In the genomic region with DNA sequence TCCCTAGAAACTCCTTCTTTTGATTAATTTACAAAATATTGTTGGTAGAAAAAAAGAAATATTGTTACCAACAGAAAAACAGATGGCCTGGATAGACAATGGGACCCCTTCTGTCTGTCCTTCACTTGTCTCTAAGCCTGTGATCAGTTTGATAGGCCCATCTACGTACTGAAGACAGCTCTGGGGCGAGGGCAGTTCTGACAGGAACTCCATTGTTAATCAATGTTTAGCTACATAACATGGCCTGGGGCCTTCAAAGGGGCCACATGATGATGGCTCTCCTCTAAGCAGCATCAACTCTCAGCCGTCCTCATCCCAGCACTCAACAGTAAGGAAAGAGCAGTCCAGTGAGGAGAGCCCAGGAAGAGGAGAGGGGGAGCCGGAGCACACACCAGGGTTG, we compare ENCODE assay signal across 23 mouse cellular contexts.
"Had no signal": no experiment of that assay in that cellular context is flagged by ENCODE, and none has a peak within 500 bp of the region (broad histone marks: within the 10 kb centered on the region; RNA-seq: fewer than 3 reads in every experiment).

No protein-coding gene starts in this region.

- H3K4me1 ChIP-seq: hindbrain, embryonic 13.5 days; hindbrain, embryonic 15.5 days had no signal

- H3K4me2 ChIP-seq: heart, embryonic 12.5 days; hindbrain, embryonic 13.5 days; hindbrain, embryonic 15.5 days; intestine, embryonic 15.5 days; limb, embryonic 13.5 days; limb, embryonic 15.5 days had no signal

- H3K9ac ChIP-seq: heart, embryonic 12.5 days; hindbrain, embryonic 13.5 days; hindbrain, embryonic 15.5 days; intestine, embryonic 15.5 days; limb, embryonic 13.5 days; limb, embryonic 15.5 days had no signal

- DNase-seq: gastrocnemius, adult 2 months; gastrocnemius, postnatal 10 days; gastrocnemius, postnatal 25 days; heart, adult 18-20 months; heart, postnatal 10 days; heart, postnatal 4 days; kidney, adult 18-20 months; kidney, adult 8-10 months; kidney, postnatal 10 days; kidney, postnatal 25 days; kidney, postnatal 4 days; left cerebral cortex, postnatal 4 days had no signal

- H3K27me3 ChIP-seq: heart, embryonic 12.5 days; hindbrain, embryonic 13.5 days; hindbrain, embryonic 15.5 days; intestine, embryonic 15.5 days; limb, embryonic 13.5 days; limb, embryonic 15.5 days had no signal

- H3K27ac ChIP-seq: gastrocnemius, adult 2 months; heart, embryonic 10.5 days; hindbrain, embryonic 13.5 days; hindbrain, embryonic 15.5 days; intestine, embryonic 15.5 days; layer of hippocampus, adult 2 months; left cerebral cortex, adult 2 months; limb, embryonic 13.5 days; limb, embryonic 15.5 days had no signal

- ATAC-seq: inflammation-experienced regulatory T-cells, adult 6 months; intestine, embryonic 15.5 days; intestine, postnatal 0 days had no signal

- H3K4me3 ChIP-seq: gastrocnemius, adult 2 months; heart, embryonic 10.5 days; heart, embryonic 12.5 days; hindbrain, embryonic 13.5 days; hindbrain, embryonic 15.5 days; intestine, embryonic 15.5 days; layer of hippocampus, adult 2 months; left cerebral cortex, adult 2 months; limb, embryonic 13.5 days; limb, embryonic 15.5 days had no signal

- H3K36me3 ChIP-seq: heart, embryonic 10.5 days; heart, embryonic 12.5 days; hindbrain, embryonic 13.5 days; hindbrain, embryonic 15.5 days; intestine, embryonic 15.5 days; limb, embryonic 13.5 days; limb, embryonic 15.5 days had no signal

- H3K9me3 ChIP-seq: heart, embryonic 10.5 days; heart, embryonic 12.5 days; hindbrain, embryonic 13.5 days; hindbrain, embryonic 15.5 days; intestine, embryonic 15.5 days; limb, embryonic 13.5 days; limb, embryonic 15.5 days had no signal
